Mouse (Mus musculus): ENCODE data around the gene Spata31d1d. TPM values are rescaled to one million over a fixed set of nuclear protein-coding genes. Genes with fewer than 3 reads are reported as not detected.

Spata31d1d gene
- not detected for polyA plus RNA-seq (2014; fragmentation: Illumina TruSeq; extraction: RNeasy Lipid Tissue Mini Kit (QIAGEN cat#74804); ENCODE audit: low replicate concordance)

DNA sequence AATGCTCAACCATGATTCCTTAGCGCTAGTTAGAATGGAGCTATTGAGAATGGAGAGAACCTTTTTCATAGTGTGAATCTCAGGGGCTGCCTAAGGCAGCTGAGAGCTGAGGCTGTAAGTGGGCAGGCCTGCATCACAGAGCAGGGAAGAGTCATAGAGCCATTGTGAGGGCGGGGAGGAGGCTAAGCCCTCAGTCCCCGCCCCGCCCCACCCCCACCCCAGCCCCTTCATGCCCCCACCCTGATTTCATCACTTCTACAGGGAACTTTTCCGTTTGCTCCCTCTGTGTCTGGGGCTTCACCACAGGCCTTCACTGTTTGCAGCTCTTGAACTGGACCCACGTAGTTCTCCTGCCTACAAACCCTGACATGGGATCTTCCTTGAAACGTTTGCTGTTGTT lies at the start of gene Spata31d1d:
Gene Spata31d1d (minus strand): TSS at position 101 of the 400 bp plus-strand sequence.

GRCm38 (mm10) chr13:59769296-59770163 lies 38.0 kb upstream of the Spata31d1d start, which contains the start of gene Isca1:
TSS of gene Isca1 (minus strand) at chr13:59769810.

DNA sequence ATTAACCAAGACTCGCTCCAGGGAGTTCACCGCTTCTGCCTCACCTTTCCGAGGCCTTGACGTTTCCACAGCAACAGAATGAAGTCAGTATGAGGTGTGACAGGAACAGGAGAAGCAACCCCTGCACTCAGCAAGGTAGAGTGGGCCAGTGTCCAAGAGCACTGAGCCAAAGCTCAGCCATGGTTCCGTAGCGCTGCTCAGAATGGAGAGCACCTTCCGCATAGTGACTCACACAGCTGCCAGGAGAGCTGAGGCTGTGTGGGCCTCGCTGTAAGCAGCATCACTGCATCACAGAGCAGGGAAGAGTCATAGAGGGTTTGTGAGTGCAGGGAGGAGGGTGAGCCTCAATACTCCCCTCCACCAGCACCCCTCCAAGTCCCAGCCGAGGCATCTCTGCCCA lies 15.2 kb upstream of the Spata31d1d start, which contains the start of gene 1700014D04Rik:
Gene 1700014D04Rik (minus strand): TSS at position 42 of the 400 bp plus-strand sequence.

GRCm38 (mm10) chr13:59711984-59712383 lies 19.6 kb downstream of the Spata31d1d start, which contains the start of gene Spata31d1b:
TSS of gene Spata31d1b (plus strand) at chr13:59712284.

DNA sequence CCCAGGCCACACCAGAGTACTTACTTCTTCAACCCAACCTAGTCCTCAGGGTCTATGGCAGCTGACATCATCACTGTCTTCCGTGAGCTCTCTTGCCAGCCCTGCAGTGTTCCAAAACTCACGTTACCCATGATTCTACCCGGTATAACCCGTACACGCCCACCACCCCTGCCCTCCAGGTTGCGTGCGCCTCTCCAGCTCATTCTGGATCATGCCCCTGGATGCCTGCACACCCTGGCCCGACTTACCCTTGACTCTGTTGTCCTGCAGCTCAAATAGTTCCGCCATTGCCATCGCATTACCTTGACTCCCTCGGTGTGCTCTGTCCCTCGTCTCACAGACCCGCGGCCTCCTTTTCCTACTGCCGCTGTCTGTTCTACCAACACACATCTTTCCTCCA lies 21.3 kb downstream of the Spata31d1d start, which contains the start of gene Spata31d1a:
Gene Spata31d1a (minus strand): TSS at position 101 of the 400 bp plus-strand sequence.

GRCm38 (mm10) chr13:59694008-59694407 lies 37.5 kb downstream of the Spata31d1d start, which contains the start of gene 4921517D22Rik:
TSS of gene 4921517D22Rik (minus strand) at chr13:59694108.

Other genes starting within 250 kb of the Spata31d1d start
- 12.4 TPM for gene Agtpbp1, start 146.5 kb downstream of the Spata31d1d start, polyA plus RNA-seq (2014; fragmentation: Illumina TruSeq; extraction: RNeasy Lipid Tissue Mini Kit (QIAGEN cat#74804); ENCODE audit: low replicate concordance)
- gene Naa35, start 146.5 kb downstream of the Spata31d1d start, polyA plus RNA-seq (2014; fragmentation: Illumina TruSeq; extraction: RNeasy Lipid Tissue Mini Kit (QIAGEN cat#74804); ENCODE audit: low replicate concordance) = 256 TPM
- gene Golm1, start 55.9 kb downstream of the Spata31d1d start, polyA plus RNA-seq (2014; fragmentation: Illumina TruSeq; extraction: RNeasy Lipid Tissue Mini Kit (QIAGEN cat#74804); ENCODE audit: low replicate concordance) = 72.8 TPM
- gene 4921517D22Rik, start 37.6 kb downstream of the Spata31d1d start, polyA plus RNA-seq (2014; fragmentation: Illumina TruSeq; extraction: RNeasy Lipid Tissue Mini Kit (QIAGEN cat#74804); ENCODE audit: low replicate concordance) = not detected
- not detected for gene Spata31d1a, start 21.4 kb downstream of the Spata31d1d start, polyA plus RNA-seq (2014; fragmentation: Illumina TruSeq; extraction: RNeasy Lipid Tissue Mini Kit (QIAGEN cat#74804); ENCODE audit: low replicate concordance)
- gene Spata31d1b, start 19.5 kb downstream of the Spata31d1d start, polyA plus RNA-seq (2014; fragmentation: Illumina TruSeq; extraction: RNeasy Lipid Tissue Mini Kit (QIAGEN cat#74804); ENCODE audit: low replicate concordance) = not detected
- gene 1700014D04Rik, start 15.0 kb upstream of the Spata31d1d start, polyA plus RNA-seq (2014; fragmentation: Illumina TruSeq; extraction: RNeasy Lipid Tissue Mini Kit (QIAGEN cat#74804); ENCODE audit: low replicate concordance) = not detected
- 90.1 TPM for gene Isca1, start 38.1 kb upstream of the Spata31d1d start, polyA plus RNA-seq (2014; fragmentation: Illumina TruSeq; extraction: RNeasy Lipid Tissue Mini Kit (QIAGEN cat#74804); ENCODE audit: low replicate concordance)
- gene Gm49354, start 50.5 kb upstream of the Spata31d1d start, polyA plus RNA-seq (2014; fragmentation: Illumina TruSeq; extraction: RNeasy Lipid Tissue Mini Kit (QIAGEN cat#74804); ENCODE audit: low replicate concordance) = not detected
- gene Tut7, start 91.4 kb upstream of the Spata31d1d start, polyA plus RNA-seq (2014; fragmentation: Illumina TruSeq; extraction: RNeasy Lipid Tissue Mini Kit (QIAGEN cat#74804); ENCODE audit: low replicate concordance) = 228 TPM